13 mouse cellular contexts compared by ENCODE assay signal in the genomic region with DNA sequence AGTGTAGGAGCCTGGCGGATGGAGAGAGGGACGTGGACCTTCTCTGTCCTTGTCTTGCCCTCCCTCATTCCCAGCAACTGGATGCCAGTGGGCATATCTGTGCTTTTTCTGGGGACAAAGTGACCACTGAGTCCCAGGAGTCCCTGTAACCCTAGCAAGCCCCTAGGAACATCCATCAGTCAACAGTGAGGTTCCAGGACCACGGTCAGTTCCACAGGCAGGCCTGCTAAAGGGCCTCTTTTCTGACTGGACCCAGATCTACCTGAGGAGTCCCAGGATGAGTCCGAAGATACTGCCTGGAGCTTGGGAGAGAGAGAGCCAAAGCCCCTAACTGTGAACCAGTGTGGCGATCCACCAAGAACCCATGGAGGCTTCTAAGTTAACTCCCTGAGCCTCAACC. TPM values are rescaled to one million over a fixed set of nuclear protein-coding genes. Genes with fewer than 3 reads are reported as not detected.
"Had no signal": no experiment of that assay in that cellular context is flagged by ENCODE, and none has a peak within 500 bp of the region (broad histone marks: within the 10 kb centered on the region; RNA-seq: fewer than 3 reads in every experiment).

No protein-coding gene starts in this region.

- DNase-seq: kidney, postnatal 14 days; left cerebral cortex, postnatal 4 days; right cerebral cortex, adult 18-20 months; right cerebral cortex, postnatal 25 days; thymus, postnatal 4 days had no signal

- H3K9me3 ChIP-seq: kidney, embryonic 15.5 days; limb, embryonic 15.5 days; liver, embryonic 12.5 days; neural tube, embryonic 15.5 days had no signal

- H3K4me1 ChIP-seq: kidney, embryonic 15.5 days; limb, embryonic 15.5 days; liver, embryonic 12.5 days; midbrain, embryonic 12.5 days; neural tube, embryonic 15.5 days had no signal

- ATAC-seq: liver, embryonic 12.5 days; midbrain, embryonic 16.5 days had no signal

- H3K36me3 ChIP-seq: kidney, embryonic 15.5 days; limb, embryonic 15.5 days; liver, embryonic 12.5 days; midbrain, embryonic 12.5 days had no signal

- H3K27ac ChIP-seq: kidney, embryonic 15.5 days; limb, embryonic 15.5 days; liver, embryonic 12.5 days; midbrain, embryonic 12.5 days; neural tube, embryonic 15.5 days; stomach, postnatal 0 days had no signal

- H3K4me3 ChIP-seq: kidney, embryonic 15.5 days; limb, embryonic 15.5 days; liver, embryonic 12.5 days; midbrain, embryonic 12.5 days; neural tube, embryonic 15.5 days had no signal

- H3K27me3 ChIP-seq: kidney, embryonic 15.5 days; neural tube, embryonic 15.5 days had no signal

- H3K4me2 ChIP-seq: kidney, embryonic 15.5 days; limb, embryonic 15.5 days; liver, embryonic 12.5 days; midbrain, embryonic 12.5 days; neural tube, embryonic 15.5 days had no signal

- H3K9ac ChIP-seq: kidney, embryonic 15.5 days; limb, embryonic 15.5 days; liver, embryonic 12.5 days; midbrain, embryonic 12.5 days; neural tube, embryonic 15.5 days had no signal

RNA-seq across cellular contexts. Expression of a gene that starts 53.1 kb away (rescaled TPM):
- total RNA-seq: megakaryocyte-erythroid progenitor cell, adult 5-6 weeks had no signal
